Mouse (Mus musculus) cerebellum, adult 2 months (tissue): Measurements from ENCODE around the gene 4930451I11Rik. TPM values are rescaled to one million over a fixed set of nuclear protein-coding genes. Genes with fewer than 3 reads are reported as not detected.

Experiments
- DNase-seq, 2 experiments: peaks; one replicate each; pipeline ENCODE4 v3.0.0; 2021
- H3K27ac ChIP-seq: fragments of 200-500 bp; 2 replicates; pipeline ENCODE4 v1.5.1; 2012; ENCODE audit warnings: low read length, control low read depth, inconsistent platforms; ENCODE audit not compliant: insufficient read depth
- H3K27me3 ChIP-seq: fragments of 200-500 bp; 2 replicates; pipeline ENCODE4 v1.6.1; 2012; ENCODE audit warnings: inconsistent platforms, mild to moderate bottlenecking, low read length, moderate library complexity; ENCODE audit not compliant: control insufficient read depth, insufficient read depth
- H3K4me1 ChIP-seq: fragments of 200-500 bp; 2 replicates; pipeline ENCODE4 v1.6.1; 2011; ENCODE audit warnings: low read length; ENCODE audit not compliant: control insufficient read depth, insufficient read depth
- H3K4me3 ChIP-seq: fragments of 200-500 bp; replicated peaks from 2 replicates; pipeline ENCODE3; 2011; ENCODE audit warnings: mild to moderate bottlenecking, low read depth, low read length, control low read depth; ENCODE audit not compliant: insufficient read depth
- CTCF ChIP-seq: fragments of 200-500 bp; IDR thresholded peaks from 2 replicates; pipeline ENCODE4 v1.5.1; 2011; ENCODE audit warnings: low read depth, mild to moderate bottlenecking, control low read depth, low read length, moderate library complexity, borderline replicate concordance; ENCODE audit not compliant: insufficient read depth
- POLR2A ChIP-seq: fragments of 200-500 bp; IDR thresholded peaks from 2 replicates; pipeline ENCODE4 v1.6.1; 2011; ENCODE audit warnings: low read length, control low read depth, borderline replicate concordance; ENCODE audit not compliant: insufficient read depth
- WGBS: fragments of 180-500 bp; shearing (Covaris S2); methylation state at CpG from one replicate; pipeline ENCODE4 v1.1.7; 2018; 5-methylcytosine and 5-hydroxymethylcytosine counted together
- polyA plus RNA-seq: library from polyadenylated mRNA; depleted of rRNA; stranded (reverse); fragments of >200 nt; gene quantifications from 2 replicates; pipeline ENCODE4 v1.2.3, GENCODE M21; 2012

Gene 4930451I11Rik
- polyA plus RNA-seq, 1 experiment: not detected

DNA sequence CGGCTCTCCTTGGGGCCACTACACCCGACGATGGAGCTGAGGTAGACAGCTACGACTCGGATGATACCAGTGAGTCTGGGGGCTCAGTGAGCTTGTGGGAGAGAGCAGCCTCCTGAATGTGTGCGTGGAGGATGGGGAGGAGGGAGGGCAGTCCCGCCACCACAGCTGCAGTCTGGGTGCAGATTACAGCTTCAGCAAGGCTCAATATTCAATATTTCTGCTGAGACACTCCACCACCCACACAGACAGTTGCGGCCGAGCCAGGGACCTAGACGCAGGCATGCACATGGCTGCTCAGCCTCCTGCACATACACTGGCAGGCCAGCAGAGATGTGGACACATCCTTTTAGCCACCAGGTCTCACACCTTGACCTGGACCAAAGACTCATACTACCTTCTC, 17.4 kb upstream of the 4930451I11Rik start:
- DNase-seq: peak; percentile 2 to 13
- Histone ChIP-seq H3K27ac (no peak overlapping the region), H3K27me3 (no peaks in the 10 kb centered on the region), H3K4me3 (no peak overlapping the region), H3K4me1 (peaks cover 4% of the 10 kb centered on the region; the same call in 1 of the 2 replicates)
- WGBS: 38% methylated on average over 10 of the region's 10 CpGs
- no peak for TF ChIP-seq CTCF
- TF ChIP-seq POLR2A: no peak

DNA sequence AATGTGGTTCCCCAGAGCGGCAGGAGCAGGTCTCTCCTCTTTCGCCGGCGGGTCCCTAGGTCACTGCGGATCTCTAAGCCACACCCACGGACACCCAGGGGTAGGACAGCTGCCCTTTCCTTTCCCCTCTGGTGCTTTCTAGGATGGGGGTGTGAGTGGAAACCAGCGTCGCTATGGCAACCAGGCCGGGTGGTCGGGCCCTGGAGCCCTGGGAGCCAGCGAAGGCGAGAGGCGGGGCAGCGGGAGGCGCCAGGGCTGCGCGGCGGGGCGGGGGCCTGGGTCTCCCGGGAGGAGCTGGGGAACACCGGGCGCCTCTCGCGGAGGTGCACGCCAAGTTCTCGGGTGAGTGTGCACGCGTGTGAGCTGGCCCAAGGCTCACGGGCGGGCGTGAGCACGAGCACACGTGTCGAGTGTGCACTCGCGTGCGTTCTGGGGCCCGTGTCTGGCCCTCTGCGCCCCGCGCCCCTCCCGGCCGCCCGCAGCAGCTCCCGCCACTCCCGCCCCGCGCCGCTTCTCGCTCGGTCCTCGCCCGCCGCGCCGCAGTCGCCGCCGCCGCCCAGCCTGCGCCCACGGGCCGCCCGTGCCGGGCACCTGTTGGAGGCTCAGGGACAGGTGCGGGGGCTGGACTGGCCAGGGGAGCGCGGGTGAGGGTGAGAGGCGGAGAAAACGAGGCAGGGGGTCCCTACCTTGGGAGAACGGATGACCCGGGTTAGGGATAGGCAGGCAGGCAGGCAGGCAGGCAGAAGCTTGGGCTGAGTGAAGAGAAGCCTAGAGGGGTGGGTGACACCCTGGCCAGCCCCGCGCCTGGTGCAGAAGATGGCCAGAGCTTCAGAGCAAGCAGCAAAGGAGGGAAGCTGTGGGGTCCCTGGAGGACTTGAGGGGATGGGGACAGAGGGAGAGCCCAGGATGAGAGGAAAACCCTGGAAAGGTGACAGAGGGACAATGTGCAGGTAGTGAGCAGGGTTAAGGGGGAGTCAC, 16.3 kb upstream of the 4930451I11Rik start:
- H3K4me1 ChIP-seq: peaks cover 4% of the 10 kb centered on the region; the same call in 1 of the 2 replicates
- WGBS: 1% methylated on average over 74 of the region's 74 CpGs
- peak in 1 of 2 experiments; percentile 28 for DNase-seq
- no peaks in the 10 kb centered on the region for H3K27me3 ChIP-seq
- no peak overlapping the region for H3K27ac ChIP-seq
- H3K4me3 ChIP-seq: peak overlapping the region; percentile 34
- TF ChIP-seq CTCF: no peak
- TF ChIP-seq POLR2A: no peak

DNA sequence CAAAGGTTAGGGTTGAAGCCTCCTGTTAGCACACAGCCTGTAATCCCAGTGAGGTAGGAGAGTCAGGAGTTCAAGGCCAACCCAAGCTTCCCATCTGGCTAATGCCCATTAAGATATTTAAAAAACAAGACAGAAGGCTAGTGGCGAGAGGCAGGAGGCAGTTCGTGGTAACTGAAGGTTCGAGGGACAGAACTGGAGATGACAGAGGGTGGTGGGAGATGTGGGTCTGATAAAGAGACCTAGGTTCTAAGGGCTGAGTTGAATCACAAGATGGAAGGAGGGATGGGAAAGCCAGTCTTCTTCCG, 15.6 kb upstream of the 4930451I11Rik start, which contains the start of gene Doc2a:
Doc2a (plus strand) TSS at position 301 of the 305 bp plus-strand sequence.
- peaks cover 4% of the 10 kb centered on the region; the same call in 1 of the 2 replicates for H3K4me1 ChIP-seq
- 41% methylated on average over 4 of the region's 4 CpGs for WGBS
- H3K27ac ChIP-seq: no peak within 1 kb of the TSS
- H3K4me3 ChIP-seq: peak within 1 kb of the TSS; percentile 34
- TF ChIP-seq POLR2A (no peak), CTCF (no peak)
- no peak for DNase-seq
- H3K27me3 ChIP-seq: no peaks in the 10 kb centered on the region

DNA sequence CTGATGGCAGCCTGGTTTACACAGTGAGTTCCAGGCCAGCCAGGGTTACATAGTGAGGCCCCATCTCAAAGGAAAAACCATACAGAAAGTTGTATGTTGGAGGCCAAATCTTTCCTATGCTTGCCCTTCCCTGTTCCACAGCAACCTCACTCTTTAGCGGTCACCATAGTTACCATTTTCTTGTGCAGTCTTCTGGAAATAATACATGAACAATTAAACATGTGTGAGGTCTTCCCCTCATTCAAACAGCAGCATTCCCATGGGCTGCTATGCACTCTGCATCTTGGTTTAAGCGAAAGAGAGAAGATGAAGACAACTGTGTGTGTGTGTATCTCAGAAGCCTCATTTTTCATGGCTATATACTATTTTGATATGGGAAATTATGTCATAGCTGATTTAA, 14.1 kb upstream of the 4930451I11Rik start:
- DNase-seq: no peak
- no peak overlapping the region for H3K27ac ChIP-seq
- WGBS: 66% methylated on average over 2 of the region's 2 CpGs
- TF ChIP-seq POLR2A: no peak
- TF ChIP-seq CTCF: no peak
- no peak overlapping the region for H3K4me3 ChIP-seq
- H3K4me1 ChIP-seq: peaks cover 4% of the 10 kb centered on the region; the same call in 1 of the 2 replicates
- H3K27me3 ChIP-seq: no peaks in the 10 kb centered on the region

DNA sequence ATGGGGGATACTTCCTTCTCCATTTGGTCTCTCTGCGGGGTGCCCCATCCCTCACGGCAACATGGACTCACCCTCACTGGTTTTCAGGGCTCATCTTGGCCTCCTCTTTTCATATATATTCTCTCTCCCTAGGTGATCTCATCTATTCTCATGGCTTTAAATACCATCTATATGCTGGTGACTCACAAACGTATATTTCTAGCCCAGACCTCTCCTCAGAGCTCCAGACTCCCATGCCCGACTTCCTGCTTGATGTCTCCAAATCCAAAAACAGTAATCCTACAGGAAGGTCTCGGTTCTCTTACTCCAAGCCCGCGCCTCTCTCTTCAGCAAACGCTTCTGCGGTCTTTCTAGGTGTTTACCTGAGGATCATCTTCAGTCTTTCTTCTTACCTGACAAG, 11.8 kb upstream of the 4930451I11Rik start:
- Histone ChIP-seq H3K4me1 (peaks cover 4% of the 10 kb centered on the region; the same call in 1 of the 2 replicates), H3K27ac (no peak overlapping the region), H3K4me3 (no peak overlapping the region), H3K27me3 (no peaks in the 10 kb centered on the region)
- TF ChIP-seq CTCF (no peak), POLR2A (no peak)
- 72% methylated on average over 9 of the region's 9 CpGs for WGBS
- no peak for DNase-seq

DNA sequence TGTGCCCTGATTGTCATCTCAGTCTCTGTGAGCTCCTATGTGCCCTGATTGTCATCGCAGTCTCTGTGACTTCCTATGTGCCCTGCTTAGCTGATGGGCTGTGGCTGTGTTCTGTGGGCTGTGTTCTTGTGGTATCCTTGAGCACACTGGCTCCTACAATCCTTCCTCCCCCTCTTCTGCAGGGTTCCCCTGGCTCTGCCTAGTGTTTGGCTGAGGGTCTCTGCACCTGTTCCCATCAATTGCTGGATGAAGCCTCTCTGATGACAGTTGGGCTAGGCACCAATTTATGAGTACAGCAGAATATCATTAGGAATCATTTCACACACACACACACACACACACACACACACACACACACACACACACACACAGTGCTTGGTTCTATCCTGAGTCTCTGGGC, 1.9 kb upstream of the 4930451I11Rik start:
- WGBS: 79% methylated on average over 1 of the region's 1 CpGs
- TF ChIP-seq POLR2A: no peak
- TF ChIP-seq CTCF: no peak
- H3K4me1 ChIP-seq: 0 out of 2 replicates have a peak, but pooled peaks cover 5% of the 10 kb centered on the region
- no peak for DNase-seq
- H3K27me3 ChIP-seq: no peaks in the 10 kb centered on the region
- no peak overlapping the region for H3K27ac ChIP-seq
- H3K4me3 ChIP-seq: no peak overlapping the region

DNA sequence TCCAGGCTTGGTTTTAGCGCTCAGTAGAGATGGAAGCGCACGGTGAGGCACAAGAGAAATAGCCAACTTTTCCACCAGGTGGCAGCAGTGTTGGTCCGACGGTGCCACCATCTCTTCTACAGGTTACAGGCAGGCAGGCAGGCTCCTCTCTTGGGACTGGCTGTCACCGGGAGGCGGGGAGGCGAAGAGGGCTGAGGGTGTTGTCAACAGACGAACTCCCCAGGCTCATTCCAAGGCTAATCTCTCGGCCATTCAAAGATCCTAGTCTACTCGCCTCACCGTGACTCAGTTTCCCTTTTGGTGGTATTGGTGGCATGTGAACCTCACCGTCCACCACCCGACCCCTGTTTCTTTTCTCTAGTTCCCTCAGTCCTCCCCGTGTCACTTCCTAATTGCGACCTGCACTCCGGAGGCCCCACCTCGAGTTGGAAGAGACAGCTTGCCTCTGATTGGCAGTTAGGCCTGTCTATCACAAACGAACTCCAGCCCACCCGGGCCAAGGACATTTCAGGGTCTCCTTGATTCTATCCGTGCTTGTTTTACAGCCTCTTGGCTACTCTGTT, 678 bp upstream of the 4930451I11Rik start:
- peak overlapping the region; percentile 49 for H3K4me3 ChIP-seq
- 2% methylated on average over 21 of the region's 21 CpGs for WGBS
- H3K4me1 ChIP-seq: peaks cover 11% of the 10 kb centered on the region; the same call in 1 of the 2 replicates
- TF ChIP-seq POLR2A (no peak), CTCF (peak; percentile 95)
- H3K27me3 ChIP-seq: no peaks in the 10 kb centered on the region
- peak; percentile 83 to 86 for DNase-seq
- H3K27ac ChIP-seq: no peak overlapping the region
